Mouse (Mus musculus): Measurements from ENCODE around the gene Zdhhc12.
"Not testable (repeated sequence)": the region's sequence is repeated elsewhere in the genome, so short reads cannot be mapped to it uniquely, and the experiment has no call there.

The Zdhhc12 gene

DNA sequence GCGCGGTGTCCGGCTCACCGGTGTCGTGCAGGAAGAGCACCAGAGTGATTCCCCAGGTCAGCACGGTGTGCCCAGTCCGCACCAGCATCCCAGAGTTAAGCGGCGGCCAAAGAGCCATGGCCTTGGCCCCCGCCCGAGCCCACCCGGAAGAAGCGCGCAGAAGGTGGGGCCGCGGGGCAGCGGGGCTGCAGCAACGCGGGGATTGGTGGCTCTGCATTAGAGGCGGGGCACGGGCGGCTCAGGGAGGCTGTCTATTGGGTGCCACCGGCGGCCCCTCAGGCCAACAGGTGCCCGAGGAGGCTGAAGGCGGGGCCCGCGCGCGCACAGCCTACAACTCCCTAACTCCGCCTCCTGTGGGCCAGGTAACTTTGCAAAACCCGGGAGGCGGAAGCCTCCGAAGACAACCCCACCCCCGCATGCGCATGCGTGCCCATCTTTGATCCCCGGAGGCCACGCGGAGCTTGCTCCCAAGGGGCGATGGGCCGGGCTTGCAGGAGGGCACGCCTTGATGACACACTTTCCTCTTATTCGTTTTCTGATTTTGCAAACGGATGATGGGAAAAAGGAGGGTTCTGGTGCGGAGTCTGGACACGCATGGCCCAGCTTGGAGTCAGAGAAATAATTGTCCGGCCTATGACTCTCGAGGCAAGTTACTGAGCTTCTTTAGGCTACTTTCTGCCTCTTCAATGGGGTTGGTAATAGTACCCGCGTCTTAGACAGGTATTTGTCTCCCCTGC, at the start of gene Zdhhc12:
Gene Zdhhc12 (minus strand): TSS at position 178 of the 737 bp plus-strand sequence.
- peak; percentile 96 for DNase-seq (ENCODE audit: low read depth, low spot score)

- DNase-seq (ENCODE audit: low read depth, low spot score): not testable (repeated sequence)
These were observed 46.6 kb upstream of the Zdhhc12 start for GRCm38 (mm10) chr2:30140021-30140420.

GRCm38 (mm10) chr2:30136458-30136857, 43.0 kb upstream of the Zdhhc12 start:
- DNase-seq (ENCODE audit: low read depth, low spot score): no peak

DNA sequence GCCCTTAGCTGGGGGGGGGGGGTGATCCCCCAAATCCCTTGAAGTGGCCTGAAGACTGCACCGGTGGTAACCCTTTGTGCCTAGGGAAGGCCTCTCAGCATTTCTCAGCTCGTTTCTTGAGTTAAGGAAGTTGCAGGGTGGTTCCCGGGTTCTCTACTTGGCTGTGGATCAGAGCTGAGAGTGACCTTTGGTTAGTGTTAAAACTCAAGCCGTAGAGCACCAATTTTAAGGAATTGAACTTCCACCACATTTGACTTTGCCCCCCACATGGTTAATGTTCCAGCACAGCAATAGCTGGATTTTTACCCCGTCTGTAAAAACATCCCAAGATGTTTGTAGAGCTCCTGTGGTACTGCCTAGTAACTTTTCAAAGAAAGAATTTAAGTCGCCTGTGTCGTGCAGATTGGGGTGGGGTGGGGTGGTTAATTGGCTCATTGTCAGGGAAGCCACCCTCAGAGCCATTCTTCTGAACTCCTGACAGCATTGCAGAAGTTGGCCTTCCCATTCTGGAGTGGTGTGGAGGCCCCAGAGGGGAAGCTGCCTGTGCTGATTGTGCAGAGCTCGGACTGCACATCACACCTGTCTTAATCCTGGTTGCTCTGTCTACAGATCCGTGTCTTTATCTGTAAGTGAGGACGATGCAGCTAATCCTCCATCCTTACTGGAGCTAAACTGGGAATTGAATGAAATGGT, 41.6 kb upstream of the Zdhhc12 start:
- DNase-seq (ENCODE audit: low read depth, low spot score): no peak

GRCm38 (mm10) chr2:30134378-30134711, 40.9 kb upstream of the Zdhhc12 start:
- peak; percentile 19 for DNase-seq (ENCODE audit: low read depth, low spot score)

GRCm38 (mm10) chr2:30133613-30134377, 40.3 kb upstream of the Zdhhc12 start, which contains the start of gene Tbc1d13:
Gene Tbc1d13 (plus strand): TSS chr2:30133746.
- DNase-seq (ENCODE audit: low read depth, low spot score): peak; percentile 94

GRCm38 (mm10) chr2:30132801-30133612, 39.6 kb upstream of the Zdhhc12 start:
- peak; percentile 88 for DNase-seq (ENCODE audit: low read depth, low spot score)

GRCm38 (mm10) chr2:30131240-30131639, 37.8 kb upstream of the Zdhhc12 start:
- DNase-seq (ENCODE audit: low read depth, low spot score): not testable (repeated sequence)

GRCm38 (mm10) chr2:30130156-30130555, 36.7 kb upstream of the Zdhhc12 start:
- no peak for DNase-seq (ENCODE audit: low read depth, low spot score)

DNA sequence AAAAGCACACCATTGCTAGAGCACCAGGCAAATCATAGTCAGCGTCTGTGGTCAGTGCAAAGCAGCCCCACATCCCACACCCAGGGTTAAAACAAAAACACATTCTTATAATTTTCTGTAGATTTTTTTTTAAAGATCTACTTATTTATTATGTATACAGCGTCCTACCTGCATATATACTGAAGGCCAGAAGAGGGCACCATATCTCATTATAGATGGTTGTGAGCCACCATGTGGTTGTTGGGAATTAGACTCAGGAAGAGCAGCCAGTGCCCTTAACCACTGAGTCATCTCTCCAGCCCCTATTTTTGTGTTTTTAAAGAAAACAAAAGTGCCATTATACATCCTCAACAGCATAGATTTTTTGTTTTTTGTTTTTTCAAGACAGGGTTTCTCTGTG, 35.3 kb upstream of the Zdhhc12 start:
- peak; percentile 87 for DNase-seq (ENCODE audit: low read depth, low spot score)

- DNase-seq (ENCODE audit: low read depth, low spot score): peak; percentile 92
These were observed 31.2 kb upstream of the Zdhhc12 start, which contains the start of gene Zer1 for GRCm38 (mm10) chr2:30124472-30125274. Gene Zer1 (minus strand): TSS chr2:30124585.

DNA sequence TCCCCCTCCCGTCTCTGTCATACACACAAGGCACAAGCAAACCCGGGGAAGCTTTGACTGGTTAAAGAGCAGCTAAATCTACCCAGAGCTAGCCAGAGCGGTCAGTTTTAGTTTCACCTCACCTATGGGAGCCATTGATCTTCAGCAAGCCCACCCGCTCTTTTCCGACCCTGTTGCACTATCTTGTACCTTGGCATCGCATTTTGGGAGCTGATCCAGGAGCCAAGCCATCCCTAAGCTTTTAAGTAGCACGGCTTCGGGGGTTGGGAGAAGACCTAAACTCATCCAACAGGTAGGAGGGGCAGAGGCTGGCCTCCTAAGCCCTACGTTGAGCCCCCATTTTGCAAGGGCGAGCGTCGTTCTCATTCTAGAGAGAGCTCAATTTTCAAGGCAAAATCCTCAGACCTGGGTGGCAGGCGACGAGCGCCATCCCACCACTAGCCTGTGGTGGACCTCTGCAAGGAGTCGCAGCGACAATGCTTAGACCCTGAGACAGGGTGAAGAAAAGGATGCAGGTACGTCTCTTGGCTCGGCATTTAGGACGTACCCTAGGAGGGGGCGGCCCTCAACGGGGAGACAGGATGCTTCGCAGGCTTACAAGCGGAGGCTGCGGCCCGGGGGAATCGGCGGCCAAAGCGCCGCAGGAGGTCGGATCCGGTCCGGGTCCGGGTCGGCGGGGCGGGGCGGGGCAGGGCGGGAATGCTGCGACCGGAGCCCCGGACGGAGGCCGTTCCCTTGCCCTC, 30.5 kb upstream of the Zdhhc12 start:
- peak; percentile 12 for DNase-seq (ENCODE audit: low read depth, low spot score)

- no peak for DNase-seq (ENCODE audit: low read depth, low spot score)
These were observed 29.3 kb upstream of the Zdhhc12 start for GRCm38 (mm10) chr2:30122766-30123165.

- DNase-seq (ENCODE audit: low read depth, low spot score): no peak
These were observed 26.8 kb upstream of the Zdhhc12 start for GRCm38 (mm10) chr2:30120269-30120668.

DNA sequence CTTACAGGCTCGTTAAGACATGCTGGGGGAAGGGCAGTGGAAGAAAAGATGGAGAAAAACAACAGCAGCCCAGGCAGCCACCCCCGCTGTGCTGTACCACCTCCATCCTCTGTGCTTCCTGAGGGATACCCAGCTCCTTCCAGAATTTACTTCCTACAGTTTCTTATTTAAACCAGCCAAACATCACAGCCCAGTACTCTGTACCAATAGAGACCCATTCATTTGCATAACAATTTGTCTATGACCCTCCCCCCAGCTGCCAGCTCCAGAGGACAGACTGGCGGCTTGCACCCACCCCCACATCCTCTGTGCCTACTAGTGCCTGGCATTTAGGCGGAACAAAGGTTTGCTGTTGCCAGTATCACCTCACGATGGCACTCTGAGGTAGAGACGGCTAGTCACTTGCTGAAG, 26.2 kb upstream of the Zdhhc12 start:
- DNase-seq (ENCODE audit: low read depth, low spot score): no peak

DNA sequence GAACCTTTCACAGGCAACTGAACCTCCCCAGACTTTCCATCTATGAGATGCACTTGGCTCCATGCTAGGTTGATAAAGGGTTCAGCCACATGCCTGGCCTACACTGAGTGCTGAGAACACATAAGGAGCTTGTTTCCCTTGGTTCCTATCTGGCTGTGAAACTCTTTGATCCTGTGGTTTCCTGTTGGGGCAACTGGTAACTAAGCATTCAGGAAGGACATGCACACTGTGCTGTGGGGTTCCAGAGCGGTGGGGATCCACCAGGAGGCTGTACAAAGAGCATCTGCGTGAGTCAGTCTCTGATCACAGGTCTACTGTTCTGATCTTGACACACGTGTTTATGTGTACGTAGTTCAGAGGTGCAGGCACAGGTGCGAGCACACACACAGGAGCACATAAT, 19.1 kb upstream of the Zdhhc12 start:
- no peak for DNase-seq (ENCODE audit: low read depth, low spot score)

- no peak for DNase-seq (ENCODE audit: low read depth, low spot score)
These were observed 18.1 kb upstream of the Zdhhc12 start for GRCm38 (mm10) chr2:30111500-30111899.

DNA sequence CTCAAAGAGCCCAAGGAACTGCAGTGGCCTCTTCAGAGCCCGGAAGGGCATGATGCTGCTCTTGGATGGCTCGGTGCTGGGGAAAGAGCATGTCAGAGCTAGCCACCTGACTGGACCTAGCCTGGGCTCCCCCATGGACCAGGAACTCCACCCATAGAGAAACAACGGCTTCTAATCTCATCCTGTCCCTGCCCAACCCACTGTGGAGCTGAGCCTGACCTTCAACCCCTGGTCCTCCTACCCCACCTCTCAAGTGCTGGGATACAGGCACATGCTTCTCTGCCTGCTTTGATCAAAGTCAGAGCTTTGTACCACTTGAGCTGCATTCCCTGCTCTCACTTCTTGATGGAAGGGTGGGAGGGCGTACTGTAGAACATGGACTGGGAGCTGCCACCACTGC, 14.8 kb upstream of the Zdhhc12 start:
- no peak for DNase-seq (ENCODE audit: low read depth, low spot score)

GRCm38 (mm10) chr2:30107646-30108045, 14.2 kb upstream of the Zdhhc12 start:
- DNase-seq (ENCODE audit: low read depth, low spot score): no peak

GRCm38 (mm10) chr2:30106364-30106763, 12.9 kb upstream of the Zdhhc12 start:
- DNase-seq (ENCODE audit: low read depth, low spot score): peak; percentile 71
